Mouse (Mus musculus) midbrain, embryonic 11.5 days (tissue): ENCODE data around the gene Bicdl2. TPM values are rescaled to one million over a fixed set of nuclear protein-coding genes. Genes with fewer than 3 reads are reported as not detected.

Experiments used
- ATAC-seq: fragments of 200-750 bp; cut with Nextera tagmentation; 2 replicates; pipeline ENCODE4 v1.8.0; 2017; ENCODE audit warnings: moderate TSS enrichment, moderate library complexity; ENCODE audit not compliant: low FRiP score
- DNase-seq: peaks from one replicate; pipeline ENCODE4 v3.0.0; 2015; ENCODE audit warnings: low spot score; ENCODE audit errors: missing footprints
- H3K27ac ChIP-seq: fragments of 300-500 bp; sonication (generic); 2 replicates; pipeline ENCODE4 v1.5.1; 2014; ENCODE audit warnings: low read depth, low read length
- H3K27me3 ChIP-seq: fragments of 300-500 bp; sonication (generic); 2 replicates; pipeline ENCODE4 v1.6.1; 2014; ENCODE audit warnings: mild to moderate bottlenecking, low read length, moderate library complexity, mixed read lengths; ENCODE audit not compliant: control insufficient read depth, insufficient read depth
- H3K36me3 ChIP-seq: fragments of 300-500 bp; sonication (generic); 2 replicates; pipeline ENCODE4 v1.6.1; 2014; ENCODE audit warnings: mild to moderate bottlenecking, low read length, moderate library complexity, mixed read lengths; ENCODE audit not compliant: control insufficient read depth, insufficient read depth
- H3K4me1 ChIP-seq: fragments of 300-500 bp; sonication (generic); 2 replicates; pipeline ENCODE4 v1.6.1; 2014; ENCODE audit warnings: low read length; ENCODE audit not compliant: control insufficient read depth, insufficient read depth
- H3K4me2 ChIP-seq: fragments of 300-500 bp; sonication (generic); 2 replicates; pipeline ENCODE4 v1.6.1; 2014; ENCODE audit warnings: mild to moderate bottlenecking, moderate library complexity
- H3K4me3 ChIP-seq: fragments of 300-500 bp; sonication (generic); 2 replicates; pipeline ENCODE4 v1.5.1; 2014; ENCODE audit warnings: low read depth, low read length
- H3K9ac ChIP-seq: fragments of 300-500 bp; sonication (generic); 2 replicates; pipeline ENCODE4 v1.6.1; 2014; ENCODE audit warnings: low read length
- H3K9me3 ChIP-seq: fragments of 300-500 bp; sonication (generic); 2 replicates; pipeline ENCODE4 v1.6.1; 2016; ENCODE audit warnings: low read length; ENCODE audit not compliant: control insufficient read depth
- WGBS: fragments of 180-500 bp; shearing (Covaris S2); extraction: QIAGEN DNeasy Blood & Tissue Kit; methylation state at CpG from one replicate; pipeline ENCODE4 v1.1.7; 2014; 5-methylcytosine and 5-hydroxymethylcytosine counted together
- polyA plus RNA-seq: library from polyadenylated mRNA; unstranded; fragments of >200 nt; fragmentation: Nextera tagmentation; extraction: Ambion mirVana; gene quantifications from 2 replicates; pipeline ENCODE4 v1.2.1, GENCODE M21; 2014

The Bicdl2 gene
- polyA plus RNA-seq, 1 experiment from 2014 or later: 0.14 TPM

GRCm38 (mm10) chr17:23695801-23696200 is 35.5 kb downstream of the Bicdl2 start:
- 15% methylated on average over 3 of the region's 3 CpGs for WGBS
- no peaks in the 10 kb centered on the region; the same call in 1 of the 2 replicates for H3K4me1 ChIP-seq
- H3K4me2 ChIP-seq: no peak overlapping the region
- no peaks in the 10 kb centered on the region for H3K9me3 ChIP-seq
- ATAC-seq (no peak), DNase-seq (no peak)
- peaks cover 22% of the 10 kb centered on the region for H3K27me3 ChIP-seq
- H3K9ac ChIP-seq: no peak overlapping the region
- no peak overlapping the region for H3K27ac ChIP-seq
- no peaks in the 10 kb centered on the region for H3K36me3 ChIP-seq
- no peak overlapping the region for H3K4me3 ChIP-seq

DNA sequence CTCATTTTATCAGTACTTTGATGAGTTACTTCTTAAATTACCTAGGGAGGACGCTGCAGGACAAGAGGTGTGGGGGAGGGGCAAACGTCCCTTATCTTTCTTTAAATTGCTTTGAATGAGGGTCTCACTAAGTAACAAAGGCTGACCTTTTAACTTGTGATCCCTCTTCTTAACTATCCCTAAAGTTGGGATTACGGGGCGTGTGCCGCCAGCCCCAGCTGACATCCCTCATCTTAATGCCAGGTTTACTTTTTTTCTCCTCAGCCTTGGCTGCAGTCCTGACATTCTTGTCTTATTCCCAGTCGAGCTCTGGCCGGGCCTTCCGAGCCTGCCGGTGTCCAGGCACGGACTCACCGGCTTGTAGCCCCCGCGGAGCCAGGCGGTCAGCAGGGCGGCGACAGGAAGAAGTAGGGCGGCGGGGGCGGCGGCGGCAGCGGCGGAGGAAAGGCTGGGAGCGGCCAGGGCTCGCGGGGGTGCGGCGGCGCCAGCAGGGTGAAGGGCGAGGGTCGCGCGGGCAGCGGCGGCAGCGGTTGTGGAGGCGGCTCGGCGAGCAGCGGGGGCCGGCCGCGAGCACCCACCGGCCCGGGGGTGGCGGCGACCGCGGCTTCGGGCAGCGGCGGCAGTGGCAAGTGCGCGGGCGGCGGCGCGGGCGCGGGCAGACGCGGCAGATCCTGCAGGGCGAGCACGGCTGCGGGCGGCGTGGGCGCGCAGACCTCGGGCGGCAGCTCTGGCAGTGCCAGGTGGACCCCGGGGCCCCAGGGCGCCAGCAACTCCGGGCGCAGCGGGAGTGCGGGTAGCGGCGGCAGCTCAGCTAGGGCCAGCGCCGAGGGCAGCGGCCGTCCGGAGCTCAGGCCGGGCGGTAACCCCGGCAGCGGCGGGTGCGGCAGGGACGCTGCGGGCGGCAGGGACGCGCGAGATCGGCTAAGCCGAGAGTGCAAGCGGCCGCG is 39.1 kb downstream of the Bicdl2 start:
- Histone ChIP-seq H3K4me3 (peak overlapping the region; percentile 67), H3K4me2 (peak overlapping the region; percentile 99), H3K4me1 (no peaks in the 10 kb centered on the region; the same call in 1 of the 2 replicates), H3K27ac (no peak overlapping the region), H3K9ac (peak overlapping the region; percentile 54), H3K27me3 (peaks cover 22% of the 10 kb centered on the region), H3K36me3 (no peaks in the 10 kb centered on the region), H3K9me3 (no peaks in the 10 kb centered on the region)
- peak; percentile 79 for ATAC-seq
- under 1% methylated on average over 77 of the region's 101 CpGs for WGBS
- DNase-seq: peak; percentile 92

DNA sequence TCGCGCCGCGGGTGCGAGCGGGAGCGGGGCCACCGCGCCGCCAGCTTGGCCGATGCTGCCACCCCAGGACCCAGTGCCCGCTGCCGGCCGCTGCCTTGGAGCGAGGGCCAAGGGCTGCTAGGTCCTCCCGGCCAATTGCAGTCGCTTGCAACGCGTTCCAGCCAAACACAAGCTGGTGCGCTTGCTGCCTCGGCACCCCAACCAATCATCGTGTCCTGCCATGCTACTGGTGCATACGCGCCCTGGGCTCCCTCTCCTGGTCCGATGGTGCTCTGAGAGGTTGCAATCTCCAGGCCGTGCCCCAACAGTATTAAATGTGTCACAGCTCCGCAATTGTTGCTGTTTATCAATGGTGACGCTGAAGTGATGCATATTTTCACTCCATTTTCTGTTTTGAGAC is 39.8 kb downstream of the Bicdl2 start:
- H3K4me3 ChIP-seq: peak overlapping the region; percentile 67
- H3K9me3 ChIP-seq: no peaks in the 10 kb centered on the region
- no peak overlapping the region for H3K27ac ChIP-seq
- no peaks in the 10 kb centered on the region for H3K36me3 ChIP-seq
- peak overlapping the region; percentile 99 for H3K4me2 ChIP-seq
- ATAC-seq: peak; percentile 96
- WGBS: under 1% methylated on average over 21 of the region's 28 CpGs
- H3K9ac ChIP-seq: peak overlapping the region; percentile 54
- peak; percentile 93 for DNase-seq
- H3K27me3 ChIP-seq: peaks cover 22% of the 10 kb centered on the region
- H3K4me1 ChIP-seq: no peaks in the 10 kb centered on the region; the same call in 1 of the 2 replicates

GRCm38 (mm10) chr17:23703301-23703700 is 43.0 kb downstream of the Bicdl2 start:
- no peak overlapping the region for H3K27ac ChIP-seq
- WGBS: 88% methylated on average over 9 of the region's 9 CpGs
- no peaks in the 10 kb centered on the region for H3K36me3 ChIP-seq
- DNase-seq (no peak), ATAC-seq (no peak)
- H3K9me3 ChIP-seq: no peaks in the 10 kb centered on the region
- peaks cover 18% of the 10 kb centered on the region for H3K27me3 ChIP-seq
- H3K4me1 ChIP-seq: no peaks in the 10 kb centered on the region; the same call in 1 of the 2 replicates
- H3K4me3 ChIP-seq: no peak overlapping the region
- no peak overlapping the region for H3K4me2 ChIP-seq
- no peak overlapping the region for H3K9ac ChIP-seq

GRCm38 (mm10) chr17:23704741-23705140 is 44.4 kb downstream of the Bicdl2 start:
- H3K4me2 ChIP-seq: no peak overlapping the region
- WGBS: 70% methylated on average over 7 of the region's 7 CpGs
- H3K27me3 ChIP-seq: peaks cover 6% of the 10 kb centered on the region
- no peaks in the 10 kb centered on the region for H3K4me1 ChIP-seq
- ATAC-seq: no peak
- DNase-seq: no peak
- H3K4me3 ChIP-seq: no peak overlapping the region
- H3K9me3 ChIP-seq: no peaks in the 10 kb centered on the region
- no peaks in the 10 kb centered on the region for H3K36me3 ChIP-seq
- H3K27ac ChIP-seq: no peak overlapping the region
- no peak overlapping the region for H3K9ac ChIP-seq

DNA sequence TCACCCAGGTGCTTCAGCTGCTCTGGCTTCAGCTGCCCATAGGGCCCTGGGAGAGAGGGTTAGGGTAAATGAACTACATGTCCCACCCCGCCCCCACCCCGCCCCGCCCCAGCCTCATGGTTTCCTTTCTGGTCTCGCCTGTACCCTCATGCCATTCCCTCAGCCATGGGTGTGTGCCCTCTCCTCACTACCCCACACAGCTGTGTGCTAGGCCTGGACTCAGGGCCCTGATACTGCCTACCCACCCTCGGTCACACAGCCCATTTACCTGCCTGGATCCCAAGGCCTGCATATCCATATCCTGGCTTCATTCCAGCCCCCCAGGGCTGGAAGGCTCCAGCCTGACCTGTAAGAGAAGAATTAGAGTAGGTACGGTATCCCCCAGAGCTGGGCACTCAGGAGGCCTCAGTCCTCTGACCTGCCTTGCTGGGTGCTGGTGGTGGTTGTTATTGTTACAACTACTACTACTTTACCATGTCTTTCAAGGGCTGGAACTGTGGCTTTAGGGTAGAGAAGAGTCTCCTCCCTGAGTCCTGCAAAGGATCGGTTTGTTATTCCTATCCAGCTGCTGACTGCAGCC is 45.3 kb downstream of the Bicdl2 start:
- DNase-seq: no peak
- peak; percentile 25; the same call in 1 of the 2 replicates for ATAC-seq
- no peak overlapping the region for H3K4me3 ChIP-seq
- no peaks in the 10 kb centered on the region for H3K4me1 ChIP-seq
- no peaks in the 10 kb centered on the region for H3K9me3 ChIP-seq
- WGBS: 68% methylated on average over 7 of the region's 7 CpGs
- no peak overlapping the region for H3K27ac ChIP-seq
- H3K27me3 ChIP-seq: no peaks in the 10 kb centered on the region; the same call in 1 of the 2 replicates
- no peak overlapping the region for H3K4me2 ChIP-seq
- H3K36me3 ChIP-seq: no peaks in the 10 kb centered on the region
- no peak overlapping the region for H3K9ac ChIP-seq

DNA sequence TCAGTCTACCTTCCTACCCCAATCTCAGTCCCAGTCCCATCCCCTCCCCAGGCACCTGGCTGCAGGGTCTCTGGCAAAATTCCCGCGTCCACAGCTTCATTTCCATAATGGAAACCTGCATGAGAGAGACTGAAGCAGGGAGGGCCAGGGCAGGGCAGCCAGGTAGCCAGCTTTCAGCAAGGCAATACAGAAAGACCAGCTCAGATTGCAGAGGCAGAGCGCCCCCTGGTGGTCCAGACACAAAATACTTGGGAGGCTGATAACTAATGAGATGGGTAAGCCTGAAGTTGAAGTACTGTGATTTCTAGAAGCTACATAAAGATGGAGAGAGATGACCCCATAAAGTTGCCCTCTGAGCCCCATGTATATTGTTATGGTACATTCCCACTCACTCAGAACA is 45.9 kb downstream of the Bicdl2 start:
- H3K27ac ChIP-seq: no peak overlapping the region
- no peaks in the 10 kb centered on the region for H3K4me1 ChIP-seq
- 1% methylated on average over 3 of the region's 3 CpGs for WGBS
- ATAC-seq (peak; percentile 74), DNase-seq (peak; percentile 95)
- no peak overlapping the region for H3K4me2 ChIP-seq
- no peaks in the 10 kb centered on the region for H3K9me3 ChIP-seq
- H3K36me3 ChIP-seq: no peaks in the 10 kb centered on the region
- H3K9ac ChIP-seq: no peak overlapping the region
- H3K4me3 ChIP-seq: no peak overlapping the region
- no peaks in the 10 kb centered on the region; the same call in 1 of the 2 replicates for H3K27me3 ChIP-seq

GRCm38 (mm10) chr17:23717003-23717402 is 56.7 kb downstream of the Bicdl2 start:
- no peak overlapping the region for H3K9ac ChIP-seq
- no peaks in the 10 kb centered on the region for H3K4me1 ChIP-seq
- ATAC-seq: no peak
- no peak overlapping the region for H3K4me2 ChIP-seq
- 78% methylated on average over 2 of the region's 2 CpGs for WGBS
- no peaks in the 10 kb centered on the region for H3K9me3 ChIP-seq
- H3K36me3 ChIP-seq: no peaks in the 10 kb centered on the region
- no peaks in the 10 kb centered on the region for H3K27me3 ChIP-seq
- peak; percentile 33 for DNase-seq
- no peak overlapping the region for H3K4me3 ChIP-seq
- no peak overlapping the region for H3K27ac ChIP-seq
